ENCODE assay signal across 11 mouse cellular contexts in genomic region chr5:142403694-142404093, GRCm38 (mm10). TPM values are rescaled to one million over a fixed set of nuclear protein-coding genes. Genes with fewer than 3 reads are reported as not detected.
DNase-seq lines count a peak whose midpoint lies in the region; ATAC-seq and TF ChIP-seq lines count a peak whose summit lies in the region.
"Had no signal": no experiment of that assay in that cellular context is flagged by ENCODE, and none has a peak within 500 bp of the region (broad histone marks: within the 10 kb centered on the region; RNA-seq: fewer than 3 reads in every experiment).

No protein-coding gene starts in this region.

- WGBS in hindbrain, embryonic 10.5 days: 87% methylated on average over 3 of the region's 3 CpGs
- WGBS in hindbrain, embryonic 11.5 days: 90% methylated on average over 3 of the region's 3 CpGs
- 78% methylated on average over 3 of the region's 3 CpGs for WGBS in embryonic facial prominence, embryonic 15.5 days
- 74% methylated on average over 3 of the region's 3 CpGs for WGBS in hindbrain, postnatal 0 days
- 76% methylated on average over 3 of the region's 3 CpGs for WGBS in midbrain, embryonic 15.5 days

- no peaks in the 10 kb centered on the region for H3K9me3 ChIP-seq in hindbrain, embryonic 10.5 days
- H3K9me3 ChIP-seq in hindbrain, embryonic 11.5 days (ENCODE audit: control insufficient read depth, low read length): no peaks in the 10 kb centered on the region
- H3K9me3 ChIP-seq in embryonic facial prominence, embryonic 15.5 days (replicated peaks): no peaks in the 10 kb centered on the region
- no peaks in the 10 kb centered on the region for H3K9me3 ChIP-seq in hindbrain, postnatal 0 days (ENCODE audit: low read length)
- H3K9me3 ChIP-seq in midbrain, embryonic 15.5 days: no peaks in the 10 kb centered on the region

- no peak overlapping the region for H3K27ac ChIP-seq in hindbrain, embryonic 10.5 days
- H3K27ac ChIP-seq in hindbrain, embryonic 11.5 days (ENCODE audit: low read depth, low read length): no peak overlapping the region
- no peak overlapping the region for H3K27ac ChIP-seq in embryonic facial prominence, embryonic 15.5 days (replicated peaks)
- no peak overlapping the region for H3K27ac ChIP-seq in hindbrain, postnatal 0 days
- no peak overlapping the region for H3K27ac ChIP-seq in midbrain, embryonic 15.5 days

- TF ChIP-seq CTCF in hindbrain, postnatal 0 days (IDR thresholded peaks at IDR 0.05; ENCODE audit: low read depth): no peak

- peak overlapping the region; percentile 94 for H3K4me3 ChIP-seq in hindbrain, embryonic 10.5 days
- no peak overlapping the region for H3K4me3 ChIP-seq in hindbrain, embryonic 11.5 days (ENCODE audit: low read depth, low read length)
- H3K4me3 ChIP-seq in embryonic facial prominence, embryonic 15.5 days (replicated peaks): peak overlapping the region; percentile 99; the same call in 1 of the 2 replicates
- no peak overlapping the region for H3K4me3 ChIP-seq in hindbrain, postnatal 0 days (ENCODE audit: low read length)
- H3K4me3 ChIP-seq in midbrain, embryonic 15.5 days: peak overlapping the region; percentile 57; the same call in 1 of the 2 replicates

- ATAC-seq in hindbrain, embryonic 11.5 days (ENCODE audit: low FRiP score): no peak
- no peak for ATAC-seq in embryonic facial prominence, embryonic 15.5 days (ENCODE audit: insufficient number of reproducible peaks, low FRiP score, low TSS enrichment, low read depth)
- no peak for ATAC-seq in hindbrain, postnatal 0 days
- ATAC-seq in midbrain, embryonic 15.5 days (replicated peaks): no peak

- no peak overlapping the region for H3K4me2 ChIP-seq in hindbrain, embryonic 11.5 days (replicated peaks; ENCODE audit: low read depth, low read length)
- H3K4me2 ChIP-seq in embryonic facial prominence, embryonic 15.5 days (replicated peaks): peak overlapping the region; percentile 79; the same call in 1 of the 2 replicates
- H3K4me2 ChIP-seq in hindbrain, postnatal 0 days (ENCODE audit: low read depth, low read length): peak overlapping the region; percentile 93
- peak overlapping the region; percentile 71 for H3K4me2 ChIP-seq in midbrain, embryonic 15.5 days

- no peak overlapping the region for H3K9ac ChIP-seq in hindbrain, embryonic 11.5 days (ENCODE audit: low read depth, low read length)
- H3K9ac ChIP-seq in embryonic facial prominence, embryonic 15.5 days: no peak overlapping the region
- 0 out of 2 replicates have a peak overlapping the region, but pooled peaks have one; percentile 4 for H3K9ac ChIP-seq in hindbrain, postnatal 0 days (replicated peaks; ENCODE audit: low read length)
- no peak overlapping the region for H3K9ac ChIP-seq in midbrain, embryonic 15.5 days

- no peaks in the 10 kb centered on the region for H3K27me3 ChIP-seq in hindbrain, embryonic 10.5 days (ENCODE audit: insufficient read depth, poor library complexity, severe bottlenecking)
- no peaks in the 10 kb centered on the region for H3K27me3 ChIP-seq in hindbrain, embryonic 11.5 days (ENCODE audit: control insufficient read depth, insufficient read depth, low read length)
- H3K27me3 ChIP-seq in embryonic facial prominence, embryonic 15.5 days: no peaks in the 10 kb centered on the region
- no peaks in the 10 kb centered on the region for H3K27me3 ChIP-seq in hindbrain, postnatal 0 days (ENCODE audit: insufficient read depth, low read length)
- H3K27me3 ChIP-seq in midbrain, embryonic 15.5 days (replicated peaks): no peaks in the 10 kb centered on the region
- H3K27me3 ChIP-seq: CH12.LX had no signal

- H3K36me3 ChIP-seq in hindbrain, embryonic 10.5 days: peaks cover 45% of the 10 kb centered on the region
- H3K36me3 ChIP-seq in hindbrain, embryonic 11.5 days (ENCODE audit: control insufficient read depth, insufficient read depth, low read length): 0 out of 2 replicates have a peak, but pooled peaks cover 3% of the 10 kb centered on the region
- peaks cover 5% of the 10 kb centered on the region for H3K36me3 ChIP-seq in embryonic facial prominence, embryonic 15.5 days
- H3K36me3 ChIP-seq in hindbrain, postnatal 0 days (ENCODE audit: insufficient read depth, low read length): no peaks in the 10 kb centered on the region
- 0 out of 2 replicates have a peak, but pooled peaks cover 3% of the 10 kb centered on the region for H3K36me3 ChIP-seq in midbrain, embryonic 15.5 days (replicated peaks)

- DNase-seq in hindbrain, embryonic 10.5 days (ENCODE audit: low spot score): no peak
- no peak for DNase-seq in hindbrain, embryonic 11.5 days (ENCODE audit: low spot score)
- DNase-seq in hindbrain, postnatal 0 days (ENCODE audit: low spot score): no peak
- DNase-seq in urinary bladder, adult 18-20 months (ENCODE audit: low spot score in 2 of 2): no peak
- DNase-seq in urinary bladder, postnatal 4 days (ENCODE audit: low spot score in 2 of 2): no peak
- no peak for DNase-seq in testis, postnatal 10 days (ENCODE audit: low spot score)
- DNase-seq: adrenal gland, postnatal 10 days; cerebellum, postnatal 10 days had no signal

- peaks cover 74% of the 10 kb centered on the region for H3K4me1 ChIP-seq in hindbrain, embryonic 10.5 days (replicated peaks)
- H3K4me1 ChIP-seq in hindbrain, embryonic 11.5 days (replicated peaks; ENCODE audit: control insufficient read depth, insufficient read depth, low read length): peaks cover 14% of the 10 kb centered on the region
- H3K4me1 ChIP-seq in embryonic facial prominence, embryonic 15.5 days: peaks cover 70% of the 10 kb centered on the region
- peaks cover 25% of the 10 kb centered on the region for H3K4me1 ChIP-seq in hindbrain, postnatal 0 days (ENCODE audit: insufficient read depth, low read length)
- peaks cover 52% of the 10 kb centered on the region for H3K4me1 ChIP-seq in midbrain, embryonic 15.5 days

RNA-seq across cellular contexts. Expression of gene Foxk1, which starts 2.4 kb away (rescaled TPM):
- polyA plus RNA-seq in hindbrain, embryonic 10.5 days (2016; fragmentation: Nextera tagmentation; extraction: Ambion mirVana): 5.2 and 5.5 TPM in 2 replicates
- 4.0 and 4.1 TPM in 2 replicates for polyA plus RNA-seq in hindbrain, embryonic 11.5 days (2014; fragmentation: Nextera tagmentation; extraction: Ambion mirVana)
- 6.5 and 6.6 TPM in 2 replicates for polyA plus RNA-seq in embryonic facial prominence, embryonic 15.5 days (2015; fragmentation: Nextera tagmentation; extraction: Ambion mirVana)
- 23.3 and 24.0 TPM in 2 replicates for total RNA-seq in hindbrain, postnatal 0 days (2014; rRNA removed)
- polyA plus RNA-seq in hindbrain, postnatal 0 days (2015; fragmentation: Nextera tagmentation; extraction: Ambion mirVana): 4.6 and 6.0 TPM in 2 replicates
- polyA plus RNA-seq in midbrain, embryonic 15.5 days (2015; fragmentation: Nextera tagmentation; extraction: Ambion mirVana): 6.9 and 8.1 TPM in 2 replicates

Comparison
In these comparisons a context has a peak if more than half of its experiments do, and no peak if none do; other contexts are left out.
1. H3K4me3 ChIP-seq: peak in hindbrain, embryonic 10.5 days (single experiment), embryonic facial prominence, embryonic 15.5 days (single experiment) and midbrain, embryonic 15.5 days (single experiment); none in hindbrain, embryonic 11.5 days (single experiment) and hindbrain, postnatal 0 days (single experiment).